Mouse (Mus musculus): ENCODE data around the gene Gucy2c. TPM values are rescaled to one million over a fixed set of nuclear protein-coding genes. Genes with fewer than 3 reads are reported as not detected.
A peak's percentile ranks its signal among the peaks of the same experiment; 100 is the strongest.

The Gucy2c gene
- polyA plus RNA-seq, 1 experiment from 2014 or later: 0.18 TPM

DNA sequence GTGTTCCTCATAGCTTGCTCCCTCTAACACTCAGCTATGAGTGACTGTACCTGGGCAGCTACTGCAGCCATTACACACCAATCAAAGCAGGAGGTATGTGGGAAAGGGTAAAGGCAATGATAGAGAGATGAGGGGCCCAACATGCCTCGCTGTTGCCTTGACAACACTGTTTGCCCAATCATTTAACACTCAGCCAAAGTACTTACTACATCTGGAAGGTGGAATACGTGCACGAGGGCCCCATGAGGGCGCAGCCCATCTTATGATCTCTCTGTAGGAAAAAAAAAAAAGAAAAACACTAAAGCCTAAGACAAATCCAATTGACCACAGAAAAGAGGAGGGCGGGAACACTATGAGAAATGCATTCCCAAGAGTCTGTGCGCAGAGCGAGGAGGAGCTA lies 11.7 kb downstream of the Gucy2c start:
- Histone ChIP-seq H3K4me1 (ENCODE audit: control insufficient read depth, insufficient read depth, low read length) (no peaks in the 10 kb centered on the region), H3K9me3 (replicated peaks; ENCODE audit: control insufficient read depth, low read length) (no peaks in the 10 kb centered on the region), H3K27me3 (replicated peaks; ENCODE audit: control insufficient read depth, insufficient read depth, low read length) (no peaks in the 10 kb centered on the region), H3K9ac (ENCODE audit: low read length) (no peak overlapping the region), H3K4me2 (ENCODE audit: low read length) (no peak overlapping the region), H3K4me3 (ENCODE audit: low read depth, low read length) (no peak overlapping the region), H3K27ac (ENCODE audit: low read depth, low read length) (no peak overlapping the region), H3K36me3 (ENCODE audit: control insufficient read depth, insufficient read depth, low read length) (no peaks in the 10 kb centered on the region)
- WGBS: 86% methylated on average over 7 of the region's 7 CpGs
- no peak for ATAC-seq
- no peak for DNase-seq (ENCODE audit: low spot score)

DNA sequence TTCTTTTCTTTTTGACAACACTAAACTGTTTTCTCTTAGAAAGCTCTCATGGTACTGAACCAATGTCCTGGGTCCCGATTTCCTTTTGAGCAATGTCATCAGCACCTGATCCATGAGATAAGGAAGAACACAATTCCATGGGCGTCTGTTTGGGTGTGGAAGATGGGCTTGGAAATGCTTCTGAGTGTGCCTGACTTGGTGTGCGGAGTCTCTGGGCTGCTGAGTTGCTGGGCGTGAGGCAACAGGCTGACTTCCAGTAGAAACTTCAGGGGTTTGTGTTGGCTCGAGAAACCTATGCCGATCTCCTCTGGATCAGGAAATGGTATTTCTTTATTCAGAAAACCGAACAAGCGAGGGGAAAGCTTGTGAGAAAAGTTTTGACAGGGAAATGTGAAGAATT lies 12.4 kb downstream of the Gucy2c start:
- Histone ChIP-seq H3K9ac (ENCODE audit: low read length) (no peak overlapping the region), H3K27ac (ENCODE audit: low read depth, low read length) (no peak overlapping the region), H3K4me2 (ENCODE audit: low read length) (no peak overlapping the region), H3K4me1 (ENCODE audit: control insufficient read depth, insufficient read depth, low read length) (no peaks in the 10 kb centered on the region), H3K36me3 (ENCODE audit: control insufficient read depth, insufficient read depth, low read length) (no peaks in the 10 kb centered on the region), H3K4me3 (ENCODE audit: low read depth, low read length) (no peak overlapping the region), H3K9me3 (replicated peaks; ENCODE audit: control insufficient read depth, low read length) (no peaks in the 10 kb centered on the region), H3K27me3 (replicated peaks; ENCODE audit: control insufficient read depth, insufficient read depth, low read length) (no peaks in the 10 kb centered on the region)
- 87% methylated on average over 8 of the region's 8 CpGs for WGBS
- DNase-seq (ENCODE audit: low spot score) (no peak), ATAC-seq (no peak)

DNA sequence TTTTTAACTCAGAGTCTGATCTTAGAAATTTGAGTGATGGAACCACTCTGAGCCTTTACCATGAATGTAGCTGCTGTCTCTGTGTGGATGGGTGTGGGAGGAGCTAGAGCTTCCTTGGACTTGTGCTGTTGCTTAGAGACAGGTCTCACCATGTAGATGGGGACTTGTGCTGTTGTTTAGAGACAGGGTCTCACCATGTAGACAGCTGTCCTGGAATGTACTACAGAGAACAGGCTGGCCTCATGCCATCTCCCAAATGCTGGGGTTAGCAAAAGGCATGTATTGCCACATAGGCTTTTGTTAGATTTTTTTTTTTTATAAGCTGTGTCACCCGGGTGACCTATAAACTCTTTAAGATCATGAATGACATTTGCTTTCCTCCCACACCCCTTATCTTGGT lies 17.7 kb downstream of the Gucy2c start:
- no peak for ATAC-seq

DNA sequence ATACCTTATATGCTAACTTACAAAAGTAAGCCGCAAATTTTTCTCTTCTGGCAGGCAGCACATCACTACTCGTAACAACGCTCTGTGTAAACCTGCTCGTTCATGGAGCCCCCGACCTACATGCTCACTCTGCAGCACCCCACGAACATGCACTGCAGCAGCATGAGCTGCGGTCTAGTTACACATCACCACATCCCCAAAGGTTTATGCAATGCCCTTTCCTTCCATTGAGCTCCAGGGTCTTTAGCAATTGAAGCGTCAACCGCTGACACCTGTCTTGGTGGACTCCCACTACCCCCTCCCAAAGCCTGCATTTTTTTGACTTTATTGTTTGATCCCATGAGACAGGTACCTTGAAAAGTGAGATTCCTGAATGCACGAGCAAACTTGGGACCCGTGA lies 31.0 kb downstream of the Gucy2c start:
- H3K27ac ChIP-seq (ENCODE audit: low read depth, low read length): no peak overlapping the region
- H3K9me3 ChIP-seq (replicated peaks; ENCODE audit: control insufficient read depth, low read length): no peaks in the 10 kb centered on the region
- DNase-seq (ENCODE audit: low spot score): no peak
- ATAC-seq: no peak
- H3K36me3 ChIP-seq (ENCODE audit: control insufficient read depth, insufficient read depth, low read length): no peaks in the 10 kb centered on the region
- WGBS: 93% methylated on average over 11 of the region's 11 CpGs
- H3K27me3 ChIP-seq (replicated peaks; ENCODE audit: control insufficient read depth, insufficient read depth, low read length): no peaks in the 10 kb centered on the region
- H3K9ac ChIP-seq (ENCODE audit: low read length): no peak overlapping the region
- H3K4me2 ChIP-seq (ENCODE audit: low read length): no peak overlapping the region
- H3K4me1 ChIP-seq (ENCODE audit: control insufficient read depth, insufficient read depth, low read length): no peaks in the 10 kb centered on the region
- no peak overlapping the region for H3K4me3 ChIP-seq (ENCODE audit: low read depth, low read length)

More for the DNA sequence above, 17.7 kb downstream of the Gucy2c start:
- Histone ChIP-seq H3K27me3 (replicated peaks; ENCODE audit: control insufficient read depth, insufficient read depth, low read length) (no peaks in the 10 kb centered on the region), H3K9ac (ENCODE audit: low read length) (no peak overlapping the region), H3K36me3 (ENCODE audit: control insufficient read depth, insufficient read depth, low read length) (no peaks in the 10 kb centered on the region), H3K4me2 (ENCODE audit: low read length) (no peak overlapping the region), H3K27ac (ENCODE audit: low read depth, low read length) (no peak overlapping the region), H3K4me1 (ENCODE audit: control insufficient read depth, insufficient read depth, low read length) (no peaks in the 10 kb centered on the region), H3K4me3 (ENCODE audit: low read depth, low read length) (no peak overlapping the region), H3K9me3 (replicated peaks; ENCODE audit: control insufficient read depth, low read length) (no peaks in the 10 kb centered on the region)
- 84% methylated on average over 1 of the region's 1 CpGs for WGBS
- DNase-seq (ENCODE audit: low spot score): no peak

DNA sequence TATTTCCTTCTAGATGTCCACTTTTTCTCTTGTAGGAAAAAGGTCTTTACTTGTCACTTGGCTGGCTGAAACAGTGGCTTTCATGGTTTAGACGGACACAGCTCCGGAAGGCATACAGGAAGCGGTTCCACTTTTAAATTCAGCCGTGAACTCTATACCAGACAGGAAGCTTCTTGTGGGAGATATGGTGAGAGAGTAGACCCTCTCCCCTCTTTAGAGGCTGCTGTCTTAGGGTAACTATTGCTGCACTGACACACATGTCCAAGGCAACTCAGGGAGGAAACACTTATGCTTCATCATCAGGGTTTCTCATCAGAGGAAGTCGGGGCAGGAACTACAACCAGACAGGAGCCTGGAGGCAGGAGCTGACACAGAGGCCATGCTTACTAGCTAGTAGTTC lies 36.0 kb downstream of the Gucy2c start:
- ATAC-seq (no peak), DNase-seq (ENCODE audit: low spot score) (no peak)
- Histone ChIP-seq H3K4me3 (ENCODE audit: low read depth, low read length) (no peak overlapping the region), H3K36me3 (ENCODE audit: control insufficient read depth, insufficient read depth, low read length) (no peaks in the 10 kb centered on the region), H3K4me1 (ENCODE audit: control insufficient read depth, insufficient read depth, low read length) (no peaks in the 10 kb centered on the region), H3K4me2 (ENCODE audit: low read length) (no peak overlapping the region), H3K27ac (ENCODE audit: low read depth, low read length) (no peak overlapping the region), H3K27me3 (replicated peaks; ENCODE audit: control insufficient read depth, insufficient read depth, low read length) (no peaks in the 10 kb centered on the region), H3K9ac (ENCODE audit: low read length) (no peak overlapping the region), H3K9me3 (replicated peaks; ENCODE audit: control insufficient read depth, low read length) (no peaks in the 10 kb centered on the region)
- 81% methylated on average over 5 of the region's 5 CpGs for WGBS

DNA sequence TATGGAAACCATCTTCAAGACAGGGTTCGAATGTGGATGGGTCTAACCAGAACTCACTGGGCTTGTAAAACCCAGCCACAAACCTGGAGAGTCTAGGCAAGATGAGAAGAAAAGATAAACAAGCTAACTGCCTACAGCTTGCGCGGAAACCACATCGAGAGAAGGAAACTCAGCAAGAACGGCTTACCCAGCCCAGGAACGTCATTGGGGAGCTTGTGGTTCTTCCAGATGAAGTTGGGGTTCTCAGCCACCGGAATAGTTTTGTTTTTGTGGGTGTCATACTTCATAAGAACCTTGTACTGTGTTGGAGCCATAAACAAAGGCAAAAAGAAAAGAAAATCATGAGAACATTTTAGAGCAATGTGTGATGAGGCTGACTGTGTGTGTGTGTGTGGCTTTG lies 37.8 kb downstream of the Gucy2c start:
- no peaks in the 10 kb centered on the region for H3K27me3 ChIP-seq (replicated peaks; ENCODE audit: control insufficient read depth, insufficient read depth, low read length)
- WGBS: 88% methylated on average over 7 of the region's 7 CpGs
- H3K9me3 ChIP-seq (replicated peaks; ENCODE audit: control insufficient read depth, low read length): no peaks in the 10 kb centered on the region
- ATAC-seq (no peak), DNase-seq (ENCODE audit: low spot score) (no peak)
- no peak overlapping the region for H3K4me2 ChIP-seq (ENCODE audit: low read length)
- no peak overlapping the region for H3K27ac ChIP-seq (ENCODE audit: low read depth, low read length)
- no peak overlapping the region for H3K9ac ChIP-seq (ENCODE audit: low read length)
- no peaks in the 10 kb centered on the region for H3K4me1 ChIP-seq (ENCODE audit: control insufficient read depth, insufficient read depth, low read length)
- no peak overlapping the region for H3K4me3 ChIP-seq (ENCODE audit: low read depth, low read length)
- H3K36me3 ChIP-seq (ENCODE audit: control insufficient read depth, insufficient read depth, low read length): no peaks in the 10 kb centered on the region

DNA sequence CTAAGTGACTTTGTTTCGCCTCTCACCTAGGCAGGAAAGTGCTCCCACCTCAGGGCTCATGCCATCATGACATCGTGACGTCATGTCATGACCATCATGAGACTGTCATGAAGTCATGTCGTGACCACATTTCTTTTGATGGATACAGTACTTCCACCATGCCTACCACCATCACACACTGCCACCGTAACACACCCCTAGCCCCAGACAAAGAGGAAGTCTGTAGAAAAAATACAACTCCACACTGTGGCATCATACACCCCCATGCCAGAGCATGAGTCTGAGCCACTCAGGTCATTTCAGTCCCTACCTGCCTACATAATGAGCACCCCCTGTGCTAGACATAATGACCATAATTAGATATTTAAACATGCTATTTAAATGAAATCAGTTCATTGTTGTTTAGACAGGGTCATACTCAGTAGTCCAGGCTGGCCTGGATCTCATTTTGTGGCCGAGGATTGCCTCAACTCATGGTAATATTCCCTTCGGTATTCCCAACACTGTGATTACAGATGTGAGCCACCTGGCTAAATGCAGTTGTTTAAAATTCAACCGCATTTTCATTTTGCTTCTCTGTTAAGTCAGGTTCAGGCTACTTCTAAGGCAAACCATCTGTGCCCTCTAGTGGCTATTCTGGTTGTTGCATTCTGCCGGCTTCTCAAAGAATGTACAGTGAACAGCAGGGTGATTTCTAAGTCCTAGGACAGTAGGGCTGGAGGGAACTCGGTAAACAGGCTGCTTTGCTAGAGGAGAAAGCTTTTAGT lies 39.0 kb downstream of the Gucy2c start:
- H3K9me3 ChIP-seq (replicated peaks; ENCODE audit: control insufficient read depth, low read length): no peaks in the 10 kb centered on the region
- no peak overlapping the region for H3K4me2 ChIP-seq (ENCODE audit: low read length)
- H3K4me3 ChIP-seq (ENCODE audit: low read depth, low read length): no peak overlapping the region
- no peaks in the 10 kb centered on the region for H3K36me3 ChIP-seq (ENCODE audit: control insufficient read depth, insufficient read depth, low read length)
- ATAC-seq: peak; percentile 88
- DNase-seq (ENCODE audit: low spot score): peak; percentile 94
- H3K27me3 ChIP-seq (replicated peaks; ENCODE audit: control insufficient read depth, insufficient read depth, low read length): no peaks in the 10 kb centered on the region
- no peak overlapping the region for H3K27ac ChIP-seq (ENCODE audit: low read depth, low read length)
- 42% methylated on average over 10 of the region's 10 CpGs for WGBS
- H3K4me1 ChIP-seq (ENCODE audit: control insufficient read depth, insufficient read depth, low read length): no peaks in the 10 kb centered on the region
- H3K9ac ChIP-seq (ENCODE audit: low read length): no peak overlapping the region

DNA sequence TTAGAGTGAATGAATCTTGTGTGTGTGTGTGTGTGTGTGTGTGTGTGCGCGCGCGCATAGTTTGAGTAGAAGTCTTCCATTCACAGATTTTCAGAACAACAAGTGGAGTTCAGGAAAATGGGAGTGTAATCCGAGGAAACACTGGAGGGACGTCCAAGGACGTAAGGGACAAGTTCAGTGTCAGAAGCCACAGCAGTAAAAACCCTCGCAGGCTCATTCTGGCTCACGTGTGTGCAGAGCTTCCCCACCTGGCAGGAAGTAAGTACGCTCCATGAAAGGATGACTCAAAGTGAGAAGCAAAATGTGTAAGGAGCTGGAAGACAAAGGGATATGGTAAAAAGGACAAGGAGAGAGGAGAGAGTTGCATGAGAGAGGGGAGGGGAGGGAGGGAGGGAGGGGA lies 40.3 kb downstream of the Gucy2c start:
- Histone ChIP-seq H3K27ac (ENCODE audit: low read depth, low read length) (no peak overlapping the region), H3K27me3 (replicated peaks; ENCODE audit: control insufficient read depth, insufficient read depth, low read length) (no peaks in the 10 kb centered on the region), H3K9ac (ENCODE audit: low read length) (no peak overlapping the region), H3K4me1 (ENCODE audit: control insufficient read depth, insufficient read depth, low read length) (no peaks in the 10 kb centered on the region), H3K4me3 (ENCODE audit: low read depth, low read length) (no peak overlapping the region), H3K36me3 (ENCODE audit: control insufficient read depth, insufficient read depth, low read length) (no peaks in the 10 kb centered on the region), H3K4me2 (ENCODE audit: low read length) (no peak overlapping the region), H3K9me3 (replicated peaks; ENCODE audit: control insufficient read depth, low read length) (no peaks in the 10 kb centered on the region)
- ATAC-seq: no peak
- 84% methylated on average over 10 of the region's 10 CpGs for WGBS
- no peak for DNase-seq (ENCODE audit: low spot score)

DNA sequence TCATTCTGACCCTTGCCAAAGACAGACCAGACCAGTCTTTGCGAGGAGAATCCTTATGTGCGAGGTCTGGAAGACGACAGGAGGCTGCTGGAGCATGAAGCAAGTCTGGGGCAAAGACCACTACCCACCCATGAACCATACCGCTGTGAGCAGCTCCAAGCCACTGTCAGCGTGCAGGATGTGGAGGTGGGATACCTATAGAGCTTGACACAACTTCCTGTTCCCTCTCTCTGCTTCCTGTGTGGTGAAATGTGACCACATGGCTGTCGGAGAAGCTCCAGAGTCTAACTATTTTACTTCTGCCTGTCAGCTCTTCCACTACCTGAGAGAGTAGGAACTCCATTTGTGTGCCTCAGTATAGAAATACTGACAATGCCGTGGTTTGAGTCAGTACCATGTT lies 45.8 kb downstream of the Gucy2c start:
- ATAC-seq: no peak
- H3K4me2 ChIP-seq (ENCODE audit: low read length): no peak overlapping the region
- H3K9me3 ChIP-seq (replicated peaks; ENCODE audit: control insufficient read depth, low read length): no peaks in the 10 kb centered on the region
- H3K4me1 ChIP-seq (ENCODE audit: control insufficient read depth, insufficient read depth, low read length): no peaks in the 10 kb centered on the region
- no peak overlapping the region for H3K4me3 ChIP-seq (ENCODE audit: low read depth, low read length)
- H3K27me3 ChIP-seq (replicated peaks; ENCODE audit: control insufficient read depth, insufficient read depth, low read length): no peaks in the 10 kb centered on the region
- H3K9ac ChIP-seq (ENCODE audit: low read length): no peak overlapping the region
- WGBS: 81% methylated on average over 7 of the region's 7 CpGs
- no peaks in the 10 kb centered on the region for H3K36me3 ChIP-seq (ENCODE audit: control insufficient read depth, insufficient read depth, low read length)
- DNase-seq (ENCODE audit: low spot score): no peak
- no peak overlapping the region for H3K27ac ChIP-seq (ENCODE audit: low read depth, low read length)
